Mouse (Mus musculus) spleen, embryonic (tissue): Measurements from ENCODE around the gene Jun.

Source experiments
- CTCF ChIA-PET: fragments of 350-600 bp; sonication (Branson Sonifier 250); formaldehyde crosslinking; loops from one replicate; lab custom pipeline; 2022; lab: Charles Lee

The Jun gene

DNA sequence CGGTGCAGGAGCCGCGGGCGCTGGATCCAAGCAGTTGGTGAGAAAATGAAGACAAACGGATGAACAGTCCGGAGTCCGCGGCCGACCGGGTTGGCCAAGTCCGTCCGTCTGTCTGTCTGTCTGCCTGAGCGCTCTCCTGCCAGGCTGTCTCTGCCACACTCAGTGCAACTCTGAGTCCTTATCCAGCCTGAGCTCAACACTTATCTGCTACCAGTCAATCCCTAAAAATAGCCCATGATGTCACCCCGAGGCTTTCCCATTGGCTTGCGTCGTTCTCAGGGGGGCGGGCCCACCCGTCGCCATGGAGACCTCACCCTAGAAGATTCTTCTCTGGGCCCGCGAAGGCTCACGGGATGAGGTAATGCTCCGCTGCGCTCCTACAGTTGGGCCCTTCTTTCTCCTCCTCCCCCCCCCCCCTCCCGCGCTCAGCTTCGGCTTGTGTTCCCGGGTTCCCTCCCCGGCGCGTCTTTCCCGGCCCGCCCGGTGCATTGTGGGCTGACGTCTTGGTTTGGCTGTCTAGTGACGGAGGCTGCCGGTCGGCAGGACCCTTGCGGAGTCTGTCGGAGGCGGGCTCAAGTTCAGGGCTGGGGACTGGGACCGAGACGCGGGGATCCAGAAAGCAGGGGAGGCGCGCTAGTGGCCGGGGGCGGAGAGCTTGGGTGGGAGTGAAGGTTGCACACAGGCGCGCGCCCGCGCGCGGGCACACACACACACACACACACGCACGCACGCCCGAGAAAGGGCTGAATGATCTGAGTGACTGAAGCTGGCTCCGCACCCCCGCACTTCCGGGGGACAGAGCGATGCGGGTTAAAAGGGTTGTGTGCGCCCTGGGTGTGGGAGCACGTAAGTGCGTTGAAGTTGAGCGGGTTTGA lies at the start of gene Jun:
Gene Jun, minus strand, starts transcription at position 198 of the 875 bp plus-strand sequence.
- CTCF ChIA-PET: interaction anchor here (0.7 kb wide), 2 partner anchors 163 to 166 kb away, joined by 3 to 4 read pairs; no protein-coding TSS in a partner anchor

DNA sequence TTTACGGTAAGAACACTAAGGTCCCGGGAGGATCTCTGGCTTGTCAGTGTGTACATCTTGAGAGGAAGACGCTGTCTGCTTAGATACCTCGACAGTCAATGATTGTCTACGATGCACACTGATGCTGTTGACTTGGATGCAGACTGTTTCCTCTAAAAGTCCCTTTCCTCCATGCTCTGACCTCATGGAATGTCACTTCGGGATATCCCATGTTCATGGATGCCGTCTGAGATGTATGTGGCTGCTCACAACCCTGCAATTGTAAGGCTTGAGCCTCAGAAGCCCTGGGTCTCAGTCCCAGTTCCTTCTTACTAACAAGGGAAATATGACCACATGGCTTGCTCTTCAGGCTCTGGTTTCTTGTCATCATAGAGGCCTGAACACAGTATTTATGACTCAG lies 49.7 kb upstream of the Jun start:
- CTCF ChIA-PET: interaction anchor here (0.6 kb wide), 1 partner anchor 36 kb away, joined by 3 read pairs; no protein-coding TSS in a partner anchor

DNA sequence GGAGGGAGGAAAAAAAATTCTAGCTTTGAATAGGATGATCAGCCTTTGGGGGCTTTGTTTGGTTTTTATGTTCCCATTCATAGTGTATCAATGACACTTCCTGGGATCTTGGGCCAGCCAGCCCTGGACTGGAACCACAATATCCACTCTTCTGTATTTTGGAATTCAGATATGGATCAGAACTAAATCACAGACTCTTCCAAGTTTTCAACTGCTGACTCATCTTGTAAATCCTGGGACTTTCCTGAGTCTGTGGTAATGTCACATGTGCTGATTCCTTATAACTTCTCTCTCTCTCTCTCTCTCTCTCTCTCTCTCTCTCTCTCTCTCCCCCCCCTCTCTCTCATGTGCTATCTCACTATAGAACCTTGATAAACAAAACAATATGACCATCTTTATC lies 48.7 kb upstream of the Jun start:
- CTCF ChIA-PET: no interaction called here

DNA sequence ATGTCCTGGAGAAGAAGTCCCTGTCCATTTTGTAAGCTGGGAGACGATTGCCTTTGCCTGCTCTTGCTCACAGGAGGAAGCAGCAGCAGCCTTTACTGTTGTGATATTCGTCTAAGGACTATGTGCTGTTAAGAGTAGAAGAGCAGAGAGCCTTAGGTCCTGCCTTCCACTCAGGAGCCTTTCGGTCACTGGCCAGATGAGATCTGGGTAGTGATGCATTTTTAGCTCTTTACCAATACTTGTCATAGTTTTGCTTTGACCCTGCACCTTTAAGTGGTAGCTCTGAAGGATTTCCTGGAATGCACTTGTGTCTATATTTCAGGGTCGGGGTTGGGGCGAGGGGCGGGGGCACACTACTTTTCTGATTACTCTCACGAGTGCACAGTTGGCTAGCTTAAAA lies 47.4 kb upstream of the Jun start:
- CTCF ChIA-PET: no interaction called here

DNA sequence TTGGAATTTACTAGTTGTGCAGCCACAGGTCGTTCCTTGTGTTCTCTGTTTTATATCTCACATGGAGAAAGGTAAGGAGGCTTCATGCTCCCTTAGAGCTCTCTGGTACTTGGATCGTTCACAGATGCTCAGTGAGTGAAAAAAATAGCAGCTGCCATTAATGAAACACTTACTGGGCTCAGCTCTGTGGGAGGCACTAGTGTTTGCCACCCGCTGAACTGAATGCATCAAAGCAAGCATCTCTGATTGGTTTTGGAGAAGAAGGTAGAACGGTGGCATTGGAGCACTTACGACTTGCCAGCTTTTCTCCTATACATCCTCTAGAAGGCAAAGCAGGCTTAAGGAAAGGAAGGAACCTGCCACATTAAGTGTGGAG lies 46.7 kb upstream of the Jun start:
- CTCF ChIA-PET: no interaction called here

DNA sequence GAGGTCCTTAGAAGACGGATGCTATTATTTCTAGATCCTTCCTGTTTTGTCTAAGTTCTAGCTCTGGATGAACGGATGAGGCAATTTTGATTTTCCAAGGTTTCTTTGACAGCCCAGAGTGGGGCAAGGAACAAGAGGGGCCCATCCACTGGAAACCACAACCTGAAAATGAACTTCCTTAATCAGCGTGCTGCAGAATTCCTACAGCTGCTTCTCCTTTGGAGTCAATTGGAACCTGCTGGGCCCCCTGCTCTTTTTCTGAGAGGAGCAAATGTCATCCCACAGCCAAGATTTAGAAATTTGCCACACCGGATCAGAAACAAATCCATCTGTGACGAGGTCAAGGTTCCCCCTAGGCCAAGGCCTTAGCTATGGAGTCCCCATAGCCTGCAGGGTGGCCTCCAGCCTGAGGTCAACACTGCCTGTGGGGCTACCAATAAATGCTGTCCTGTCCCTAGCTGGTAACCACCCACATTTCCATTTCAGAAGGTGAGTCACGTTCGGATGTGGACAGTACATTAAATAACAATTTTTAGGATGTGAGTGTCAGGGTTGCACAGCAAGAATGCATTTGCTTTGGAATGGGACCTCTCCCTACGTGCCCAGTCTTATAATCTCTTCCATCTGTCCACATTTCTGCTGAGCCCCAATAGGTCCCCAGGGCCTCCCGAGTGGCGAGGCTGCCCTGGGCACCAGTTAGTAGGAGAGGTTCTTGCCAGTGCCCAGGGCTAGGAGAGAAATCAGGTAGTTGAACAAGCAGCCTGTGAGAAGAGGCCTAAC lies 46.1 kb upstream of the Jun start:
- CTCF ChIA-PET: interaction anchor here (0.6 kb wide), 1 partner anchor 322 kb away, joined by 3 read pairs; no protein-coding TSS in a partner anchor

DNA sequence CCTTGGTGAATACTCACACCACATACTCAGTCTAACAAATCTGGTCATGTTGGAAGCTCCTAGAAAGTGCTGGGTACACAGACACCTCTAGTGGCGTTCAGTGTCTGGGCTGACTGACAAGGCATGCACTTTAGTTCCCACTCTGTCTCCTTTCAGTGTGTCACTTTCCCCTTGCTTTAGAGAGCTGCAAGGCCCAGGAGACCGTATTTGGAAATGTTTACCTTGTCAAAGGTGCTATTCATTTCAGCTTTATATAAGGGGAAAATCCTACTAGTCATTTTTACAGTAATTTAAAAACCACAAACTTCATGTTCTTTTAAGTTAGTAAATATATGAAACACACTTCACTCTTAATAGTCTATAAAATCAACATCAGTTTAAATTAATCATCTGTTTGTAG lies 44.7 kb upstream of the Jun start:
- CTCF ChIA-PET: no interaction called here

DNA sequence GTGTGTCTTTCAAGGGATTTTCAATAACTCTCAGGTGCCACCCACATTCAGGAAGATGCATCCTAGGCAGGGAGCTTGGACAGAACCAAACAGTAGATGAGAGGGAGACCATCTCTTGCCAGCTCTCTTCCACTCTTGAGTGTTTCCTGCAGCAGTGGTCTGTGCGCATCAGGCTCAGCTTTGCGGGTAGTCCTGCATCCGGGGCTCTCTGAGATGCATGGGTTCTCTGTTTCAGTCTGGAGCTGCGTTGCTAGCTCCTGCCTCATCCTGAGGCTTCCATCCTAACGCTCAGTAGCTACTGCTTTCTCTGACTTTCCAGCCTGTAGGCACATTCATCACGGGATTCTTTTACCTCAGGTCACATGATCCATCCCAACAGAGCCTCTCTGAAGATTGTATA lies 43.9 kb upstream of the Jun start:
- CTCF ChIA-PET: no interaction called here

DNA sequence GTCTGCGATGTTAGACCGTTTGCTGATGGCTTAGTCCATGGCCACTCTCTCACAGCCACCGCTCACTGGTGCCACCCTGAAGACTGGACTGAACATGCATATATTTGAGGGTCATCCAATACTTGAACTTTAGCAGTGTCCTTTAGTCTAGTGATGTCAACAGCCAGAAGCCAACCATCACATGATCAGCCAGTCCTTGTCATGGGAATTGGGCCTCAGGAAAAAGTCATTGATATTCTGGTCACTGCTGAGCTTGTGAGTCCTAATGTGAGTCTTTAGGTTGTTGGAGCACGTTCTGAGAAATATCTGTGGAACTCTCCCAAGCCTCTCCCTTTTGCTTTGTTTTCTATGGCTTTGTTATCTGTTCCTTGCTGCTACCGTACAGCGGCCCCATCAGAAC lies 43.3 kb upstream of the Jun start:
- CTCF ChIA-PET: no interaction called here

DNA sequence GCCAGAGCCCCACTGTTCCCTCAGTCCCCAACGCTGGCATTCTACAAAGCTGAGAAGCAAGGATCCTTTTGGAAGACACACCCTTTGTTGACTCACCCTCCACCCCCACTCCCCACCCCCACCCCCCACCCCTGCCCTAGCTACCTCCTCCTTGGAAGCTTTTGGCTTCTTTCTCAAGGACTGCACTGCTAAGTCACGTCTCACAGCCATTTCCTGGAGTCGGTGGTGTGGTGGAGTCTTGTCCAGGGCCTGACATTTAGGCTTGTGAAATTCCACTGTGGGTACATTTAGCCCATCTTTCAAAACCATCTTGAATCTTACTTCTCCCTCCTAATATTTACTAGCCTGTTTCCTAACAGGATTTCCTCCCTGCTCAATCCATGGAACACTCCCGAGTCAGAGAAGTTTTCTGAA lies 42.7 kb upstream of the Jun start:
- CTCF ChIA-PET: no interaction called here

DNA sequence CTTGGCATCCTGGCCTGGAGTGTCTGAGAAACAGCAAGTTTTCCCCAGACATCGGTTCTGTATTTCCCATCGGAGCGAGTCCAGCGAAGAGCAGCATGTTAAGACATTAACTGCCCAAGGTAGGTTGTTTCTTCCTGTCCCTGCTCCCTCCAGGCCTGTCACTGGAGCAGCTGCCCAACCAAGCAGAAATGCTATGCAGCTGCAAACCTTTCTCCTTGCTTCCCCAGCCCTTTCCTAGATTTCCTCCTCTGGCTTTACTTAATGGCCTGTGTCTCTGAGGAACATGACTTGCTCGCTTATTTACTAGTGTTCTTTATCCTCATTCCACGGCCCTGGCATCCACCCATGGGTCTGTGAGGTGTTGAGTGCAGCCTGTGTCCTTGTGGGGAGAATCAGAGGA lies 41.6 kb upstream of the Jun start:
- CTCF ChIA-PET: no interaction called here

DNA sequence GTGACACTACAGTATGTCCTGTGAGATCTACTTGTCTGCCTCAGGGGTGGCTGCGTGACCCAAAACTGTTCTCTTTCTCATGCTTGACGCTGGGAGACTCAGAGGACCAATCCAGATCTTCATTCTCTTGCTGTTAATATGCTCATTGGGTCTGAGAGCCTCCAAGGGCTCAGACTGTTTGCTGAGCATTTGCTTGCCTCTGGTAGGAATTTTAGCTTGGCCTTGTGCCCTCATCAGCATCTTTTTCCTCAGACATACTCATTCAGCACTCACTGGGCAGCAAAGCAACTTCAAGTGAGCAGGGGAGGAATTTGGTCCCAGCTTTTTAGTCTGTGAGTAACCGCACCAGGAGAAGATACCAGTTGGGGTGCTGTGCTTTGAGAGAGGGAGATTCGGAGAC lies 40.5 kb upstream of the Jun start:
- CTCF ChIA-PET: no interaction called here

DNA sequence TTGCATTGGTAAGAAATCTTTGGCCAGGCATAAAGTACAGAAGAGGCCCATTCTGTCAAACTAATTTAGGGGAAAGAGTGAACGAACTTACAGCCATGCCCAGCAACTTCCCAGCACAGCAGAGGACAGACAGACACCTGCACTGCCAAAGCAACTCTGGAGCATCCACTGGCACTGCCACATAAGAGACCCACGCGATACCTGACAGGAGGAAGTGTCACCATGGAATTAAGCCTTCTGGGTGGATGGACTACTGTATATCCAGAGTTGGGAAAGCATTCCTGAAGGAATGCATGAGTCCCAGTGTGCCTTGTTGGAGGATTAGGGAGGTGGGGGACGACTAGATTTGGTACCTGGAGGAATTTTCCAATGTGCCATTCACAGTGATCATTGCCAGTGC lies 39.5 kb upstream of the Jun start:
- CTCF ChIA-PET: no interaction called here

DNA sequence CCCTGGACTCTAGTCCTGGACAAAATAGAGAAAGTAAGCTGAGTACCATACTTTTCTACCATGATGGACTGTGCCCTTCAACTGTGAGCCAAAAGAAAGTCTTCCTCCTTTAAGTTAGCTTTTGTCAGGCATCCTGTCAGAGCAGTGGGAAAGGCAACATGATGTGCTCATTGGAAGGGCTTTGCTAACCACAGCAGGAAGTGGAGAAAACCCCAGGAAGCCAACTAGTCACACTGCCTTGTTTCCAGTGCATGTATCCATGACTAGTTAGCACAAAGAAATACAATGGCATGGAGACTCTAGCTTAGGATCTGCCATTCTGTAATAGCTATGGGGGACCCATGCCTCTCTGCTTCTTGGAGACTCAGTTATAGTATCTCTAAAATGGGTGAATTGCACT lies 37.9 kb upstream of the Jun start:
- CTCF ChIA-PET: no interaction called here

DNA sequence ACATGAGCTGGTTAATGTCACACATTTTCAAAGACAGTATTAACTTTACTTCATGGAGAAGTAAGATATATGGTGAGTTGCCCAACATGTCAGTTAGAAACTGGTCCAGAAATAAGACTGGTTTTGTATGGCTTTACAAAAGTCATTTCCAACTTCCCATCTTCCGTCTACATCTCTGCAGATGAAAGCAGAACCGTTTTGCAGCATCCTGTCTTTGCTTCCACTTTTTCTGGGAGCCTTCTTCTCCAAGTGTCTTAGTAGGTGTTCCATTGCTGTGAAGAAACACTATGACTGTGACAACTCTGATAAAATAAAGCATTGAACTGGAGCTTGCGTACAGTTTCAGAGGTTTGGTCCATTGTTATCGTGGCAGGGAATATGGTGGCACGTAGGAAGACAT lies 37.0 kb upstream of the Jun start:
- CTCF ChIA-PET: no interaction called here

DNA sequence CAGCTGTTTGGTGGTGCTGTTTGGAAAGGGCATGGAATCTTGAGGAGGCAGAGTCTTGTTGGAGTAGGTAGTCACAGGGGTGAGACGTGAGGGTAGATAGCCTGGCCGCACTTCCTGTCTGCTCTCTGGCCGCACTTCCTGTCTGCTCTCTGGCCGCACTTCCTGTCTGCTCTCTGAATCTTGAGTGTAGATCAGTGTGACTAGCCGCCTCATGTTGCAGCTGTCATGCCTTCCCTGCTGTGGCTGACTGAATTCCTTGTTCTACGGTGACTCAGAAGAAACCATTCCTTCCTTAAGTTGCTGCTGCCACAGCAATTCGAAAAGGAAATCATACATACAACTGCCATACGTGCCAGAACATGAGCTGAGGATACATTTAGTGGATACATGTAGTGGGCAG lies 31.9 kb upstream of the Jun start:
- CTCF ChIA-PET: interaction anchor here (0.8 kb wide), 1 partner anchor 646 kb away, joined by 14 read pairs; no protein-coding TSS in a partner anchor

DNA sequence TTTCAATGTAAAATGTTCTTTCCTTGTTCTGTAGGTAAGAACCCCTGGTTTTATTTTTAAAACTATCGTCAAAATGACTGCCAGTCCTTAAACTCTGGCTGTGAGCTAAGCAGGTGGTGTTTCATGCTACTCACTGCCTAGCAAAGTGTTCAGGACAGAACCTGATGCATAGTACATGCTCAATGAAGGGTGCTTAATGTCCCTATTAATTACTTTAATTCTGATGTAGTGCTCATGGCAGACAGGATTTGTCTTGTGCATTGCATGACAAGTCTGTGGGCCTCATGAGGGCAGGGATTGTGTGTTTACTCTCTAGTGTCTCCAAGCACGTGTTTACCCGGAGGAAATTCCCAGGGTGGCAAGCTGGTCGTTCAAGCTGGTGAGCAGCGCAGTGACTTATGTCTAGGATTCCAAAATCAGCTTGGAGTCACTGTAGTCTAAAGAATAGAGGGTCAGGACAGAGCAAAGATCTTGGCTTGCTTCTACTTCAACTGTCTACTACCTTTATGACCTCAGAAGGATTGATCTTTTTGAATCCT lies 31.2 kb upstream of the Jun start:
- CTCF ChIA-PET: no interaction called here

DNA sequence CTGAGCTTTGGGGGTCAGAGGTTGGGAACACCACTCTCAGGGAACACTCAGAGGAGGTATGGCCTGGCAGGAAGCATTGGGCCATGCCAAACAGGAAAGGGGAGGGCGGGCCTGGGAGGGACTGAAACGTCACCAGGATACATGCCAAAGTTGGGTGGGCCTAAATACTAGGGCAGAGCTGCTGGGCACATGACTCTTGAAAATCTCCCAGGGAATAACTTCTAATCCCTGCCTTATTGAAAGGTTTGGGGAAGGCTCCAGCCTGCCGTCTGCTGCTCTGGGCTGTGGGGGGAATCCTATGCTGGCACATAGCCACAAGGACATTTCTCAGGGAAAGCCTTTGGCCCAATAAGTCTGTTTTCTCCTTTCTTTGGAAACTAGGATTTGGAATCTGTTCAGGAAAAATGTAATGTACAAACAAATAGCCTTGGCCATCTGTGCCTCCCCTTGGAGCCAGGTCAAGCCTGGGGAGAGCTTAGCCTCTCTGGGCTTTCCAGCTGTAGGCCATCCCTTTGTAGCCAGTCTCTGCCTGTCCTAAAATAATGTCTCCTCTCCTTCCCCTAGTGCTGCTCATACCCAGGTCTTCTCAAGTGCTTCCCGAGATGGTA lies 30.6 kb upstream of the Jun start:
- CTCF ChIA-PET: no interaction called here

DNA sequence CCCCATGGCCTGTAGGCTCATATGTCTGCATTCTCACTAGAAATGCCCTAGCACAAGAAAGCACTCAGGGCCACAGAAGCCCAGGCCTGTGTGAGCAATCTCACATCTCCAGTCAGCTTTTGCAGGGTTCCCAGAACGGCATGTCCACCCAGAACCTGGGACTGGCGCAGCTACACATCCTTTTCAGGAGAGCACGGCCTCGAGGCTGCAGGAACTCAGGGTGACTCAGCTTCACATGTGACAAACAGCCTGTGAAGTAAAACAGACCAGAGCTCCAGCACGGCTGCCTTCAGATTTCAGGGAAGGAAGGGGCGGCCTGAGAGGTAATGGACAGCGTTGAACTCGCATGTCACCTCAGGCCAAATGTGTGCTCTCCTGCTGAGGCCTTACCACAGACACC lies 29.6 kb upstream of the Jun start:
- CTCF ChIA-PET: no interaction called here

DNA sequence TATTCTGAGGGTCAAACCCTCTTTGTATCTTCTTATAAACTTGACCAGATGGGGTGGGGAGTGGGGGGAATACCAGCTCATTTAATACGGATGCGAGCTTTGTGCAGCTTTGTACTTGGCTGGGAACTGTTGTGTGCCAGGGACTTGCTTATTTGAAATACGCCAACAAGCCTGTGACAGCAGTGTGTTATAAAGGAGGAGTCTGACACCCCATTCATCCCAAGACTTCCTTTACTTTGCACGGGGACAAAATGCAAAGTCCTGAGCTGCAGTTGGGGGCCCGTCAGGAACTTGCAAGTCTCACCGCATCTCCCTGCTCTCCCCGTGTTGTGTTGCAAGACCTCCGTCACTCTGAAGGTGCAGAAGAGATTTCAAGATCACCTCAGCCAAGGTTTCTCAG lies 26.6 kb upstream of the Jun start:
- CTCF ChIA-PET: no interaction called here

DNA sequence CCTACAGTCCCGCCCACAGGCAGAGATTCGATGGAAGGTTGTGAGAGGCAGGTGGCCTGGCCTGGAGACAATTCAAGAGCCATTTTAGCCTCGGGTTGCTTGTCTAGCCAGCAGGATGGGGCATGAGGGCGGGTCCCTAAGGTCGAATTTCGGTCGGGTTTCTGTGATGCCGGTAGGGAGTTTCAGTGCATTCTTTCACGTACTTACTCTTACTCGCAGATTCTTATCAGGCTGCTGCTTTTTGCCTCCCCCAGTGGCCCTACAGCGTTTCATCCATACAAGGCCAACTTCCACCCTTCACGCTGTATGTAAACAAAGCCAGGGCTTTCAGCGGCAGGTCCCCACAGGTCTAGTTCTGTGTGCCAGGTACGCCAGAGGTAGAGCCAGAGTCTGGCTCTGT lies 24.3 kb upstream of the Jun start:
- CTCF ChIA-PET: no interaction called here

DNA sequence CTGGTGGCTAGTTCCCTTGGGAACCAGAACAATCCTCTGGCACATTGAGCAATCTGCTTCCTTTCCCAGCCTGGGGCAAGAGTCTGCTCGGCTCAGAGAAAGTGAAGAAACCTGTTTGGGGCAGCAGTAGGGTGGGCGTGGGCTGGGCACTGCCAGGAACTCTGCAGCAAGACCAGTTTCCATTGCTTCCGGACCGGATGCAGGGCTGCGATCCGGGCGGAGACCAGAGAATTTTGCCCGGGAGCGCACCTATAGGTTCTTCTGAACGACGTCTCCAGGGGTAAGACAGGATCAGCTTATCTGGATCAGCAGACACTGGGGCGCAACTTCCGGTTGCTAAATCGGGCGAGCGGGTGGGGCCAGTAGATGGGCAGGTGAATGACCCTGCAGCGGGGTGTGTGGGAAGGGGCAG lies 23.6 kb upstream of the Jun start:
- CTCF ChIA-PET: no interaction called here
